Mouse (Mus musculus) heart, adult 11 months (tissue): ENCODE results near the gene Taok1.
A peak's percentile ranks its signal among the peaks of the same experiment; 100 is the strongest.
"Not testable (repeated sequence)": the region's sequence is repeated elsewhere in the genome, so short reads cannot be mapped to it uniquely, and the experiment has no call there.

Experiments
- DNase-seq: peaks from one replicate; pipeline ENCODE4 v3.0.0; 2022

Taok1 gene

DNA sequence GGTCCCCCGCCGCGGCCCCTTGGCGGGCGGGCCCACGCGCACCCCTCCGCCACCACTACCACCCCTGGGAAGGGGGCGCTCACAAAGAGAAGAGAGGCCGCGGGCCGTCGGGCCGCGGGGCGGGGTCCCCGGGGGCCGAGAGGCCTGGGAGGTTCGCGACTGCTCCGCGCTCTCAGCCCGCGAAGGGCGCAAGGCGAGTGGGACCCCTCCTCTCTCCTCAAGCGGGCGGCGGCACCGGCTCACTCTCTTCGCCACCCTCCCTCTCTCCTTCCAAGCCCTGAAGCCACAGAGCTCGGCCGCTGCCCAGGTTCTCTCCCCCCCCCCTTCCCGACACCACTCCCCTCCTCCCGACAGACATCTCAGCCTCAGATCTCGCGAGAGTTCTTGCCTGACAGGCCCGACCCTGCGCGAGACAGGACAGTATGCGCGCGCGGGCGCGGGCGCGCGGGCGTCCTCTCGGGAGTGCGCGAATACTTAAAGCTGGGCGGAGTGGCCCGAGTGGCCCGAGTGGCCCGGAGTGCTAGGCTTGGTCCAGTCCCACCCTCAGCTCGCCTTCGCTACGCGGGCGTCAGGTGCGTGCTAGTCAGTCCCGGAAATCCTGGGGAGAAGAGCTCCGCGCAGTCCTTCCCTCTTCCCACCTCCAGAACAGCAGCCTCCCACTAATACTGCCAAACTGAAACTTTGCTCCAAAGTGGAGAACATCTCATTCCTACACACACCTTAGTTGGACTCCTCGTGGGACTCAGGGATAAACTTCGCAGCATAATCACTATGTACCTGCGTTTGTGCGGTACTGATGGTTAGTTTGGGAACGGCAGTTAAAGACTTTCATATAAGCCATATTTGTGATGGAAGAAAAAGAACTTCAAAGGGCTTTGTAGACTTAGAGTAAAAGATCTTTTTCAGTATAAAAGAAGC lies at the start of gene Taok1:
Gene Taok1 (minus strand): TSS at position 278 of the 918 bp plus-strand sequence.
- peak; percentile 100 for DNase-seq

GRCm38 (mm10) chr11:77653406-77654190 lies 46.0 kb upstream of the Taok1 start:
- DNase-seq = not testable (repeated sequence)

- DNase-seq = no peak
Measured at GRCm38 (mm10) chr11:77652484-77652883, 44.9 kb upstream of the Taok1 start.

- no peak for DNase-seq
Measured at GRCm38 (mm10) chr11:77648878-77649277, 41.3 kb upstream of the Taok1 start.

DNA sequence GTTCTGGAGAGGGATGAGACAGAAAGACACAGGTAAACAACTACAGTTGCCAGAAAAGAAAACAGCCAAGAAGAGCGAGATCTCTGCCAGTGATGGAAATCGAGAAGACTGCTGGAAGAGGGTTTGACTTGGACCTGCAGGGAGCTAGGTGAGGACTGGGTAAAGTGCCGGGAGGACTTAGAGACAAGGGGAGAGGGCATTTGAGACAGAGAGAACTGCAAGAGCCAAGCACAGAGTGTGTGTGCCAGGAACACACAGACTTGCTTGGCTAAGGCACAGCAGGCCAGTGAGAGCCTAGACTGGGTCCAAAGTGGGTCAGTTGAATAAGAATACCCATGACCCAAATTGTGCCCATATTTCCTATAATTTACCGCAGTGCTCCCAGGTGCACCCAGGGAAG lies 37.9 kb upstream of the Taok1 start:
- DNase-seq = peak; percentile 90

- no peak for DNase-seq
Measured at GRCm38 (mm10) chr11:77641390-77641789, 33.8 kb upstream of the Taok1 start.

GRCm38 (mm10) chr11:77630257-77630670 lies 22.6 kb upstream of the Taok1 start:
- DNase-seq = peak; percentile 95

GRCm38 (mm10) chr11:77629476-77629875 lies 21.9 kb upstream of the Taok1 start:
- no peak for DNase-seq

DNA sequence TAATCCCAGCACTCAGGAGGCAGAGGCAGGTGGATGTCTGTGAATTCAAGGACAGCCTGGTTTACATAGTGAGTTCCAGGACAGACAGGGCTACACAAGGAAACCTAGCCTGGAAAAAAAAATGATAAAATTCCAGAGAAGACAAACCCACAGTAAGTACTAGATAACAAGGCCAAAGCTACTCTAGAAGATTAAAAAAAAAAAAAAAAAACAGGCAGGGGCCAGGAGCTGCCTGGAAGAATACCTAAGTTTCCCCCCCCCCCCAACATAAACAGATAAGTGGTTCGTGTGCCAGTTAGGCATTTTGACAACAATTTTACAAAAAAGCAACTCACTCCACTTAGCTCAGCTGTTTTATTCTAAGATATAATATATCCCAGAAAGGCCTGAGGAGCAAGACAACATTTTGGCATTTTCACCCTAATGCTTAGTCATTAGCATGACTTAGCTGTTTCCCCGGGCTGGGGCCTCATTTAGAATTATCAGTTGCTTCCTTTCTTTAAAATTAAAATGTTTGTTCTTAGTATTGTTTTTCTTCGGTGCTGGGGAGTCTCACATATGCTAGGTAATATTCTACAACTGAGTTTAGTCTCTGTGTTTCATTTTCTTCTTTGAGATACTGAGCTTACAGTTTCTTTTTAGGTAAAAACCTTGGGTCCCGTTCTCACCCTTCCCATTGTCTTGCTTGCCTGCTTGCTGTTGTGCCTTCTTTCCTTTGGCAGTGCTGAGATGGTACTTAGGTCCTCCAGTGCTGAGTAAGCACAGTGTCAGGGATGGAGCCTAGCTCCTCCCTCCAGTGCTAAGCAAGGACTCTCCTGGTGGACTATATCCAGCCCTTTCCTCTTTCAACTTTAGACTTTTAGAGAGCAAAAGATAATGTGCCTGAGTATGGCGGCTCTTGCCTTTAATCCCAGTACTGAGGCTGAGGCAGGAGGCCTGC lies 19.3 kb upstream of the Taok1 start:
- DNase-seq = peak; percentile 2

DNA sequence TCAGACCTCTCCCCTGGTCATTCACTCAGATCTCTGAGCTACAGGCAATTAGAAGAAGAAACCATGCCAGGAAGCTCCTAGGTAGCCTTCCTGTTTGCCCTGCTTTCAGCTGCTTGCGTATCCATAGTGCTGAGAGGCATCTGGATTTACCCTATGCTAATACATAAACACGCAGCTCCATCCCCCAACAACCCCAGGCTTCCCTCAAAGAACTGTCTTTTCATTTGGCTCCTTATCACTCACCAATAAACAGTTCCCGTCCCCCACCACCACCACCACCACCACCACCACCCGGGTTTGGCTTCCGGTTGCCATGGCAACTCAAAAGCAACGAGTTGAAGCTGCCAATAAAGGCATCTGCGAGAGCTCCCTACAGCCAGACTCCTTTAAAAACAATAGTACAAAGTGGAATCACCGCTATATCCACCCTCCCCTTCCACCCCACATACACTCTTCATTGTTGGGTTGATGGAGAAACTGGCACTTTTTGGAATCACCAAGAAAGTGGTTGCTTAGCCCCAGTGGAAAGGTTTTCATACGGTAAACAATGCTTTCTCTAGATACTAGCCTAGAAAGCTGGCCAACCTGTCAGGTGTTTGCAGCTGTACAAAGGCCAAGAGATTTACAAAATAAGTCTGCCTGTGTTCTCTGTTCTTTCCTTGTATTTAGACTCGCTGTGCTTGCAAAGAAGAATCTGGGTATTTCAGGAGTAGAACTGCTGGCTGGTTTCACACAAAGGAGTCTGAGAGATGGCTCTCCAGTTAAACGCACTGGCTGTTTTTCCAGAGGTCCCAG lies 17.6 kb upstream of the Taok1 start:
- DNase-seq = peak; percentile 94

GRCm38 (mm10) chr11:77624441-77625060 lies 16.9 kb upstream of the Taok1 start:
- peak; percentile 97 for DNase-seq

DNA sequence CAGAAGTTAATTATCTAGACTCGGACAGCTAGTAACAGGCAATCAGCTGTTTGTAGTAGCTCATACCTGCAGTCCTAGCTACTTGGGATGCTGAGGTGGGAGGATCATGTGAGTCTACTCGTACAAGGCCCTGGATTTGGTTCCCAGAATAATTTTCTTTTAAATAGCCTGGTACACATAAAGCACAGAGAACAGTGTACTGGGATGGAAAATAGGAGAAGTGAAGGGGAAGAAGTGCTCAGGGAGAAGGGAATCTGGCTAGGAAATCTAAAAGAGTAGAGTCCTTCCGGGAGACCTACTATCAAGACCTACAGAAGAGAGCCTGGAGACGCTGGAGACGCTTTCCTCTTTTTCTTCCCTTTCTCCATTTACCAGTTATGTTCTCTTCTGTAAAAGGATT lies 16.4 kb upstream of the Taok1 start:
- DNase-seq = no peak

- peak; percentile 80 for DNase-seq
Measured at GRCm38 (mm10) chr11:77621902-77622535, 14.4 kb upstream of the Taok1 start.

DNA sequence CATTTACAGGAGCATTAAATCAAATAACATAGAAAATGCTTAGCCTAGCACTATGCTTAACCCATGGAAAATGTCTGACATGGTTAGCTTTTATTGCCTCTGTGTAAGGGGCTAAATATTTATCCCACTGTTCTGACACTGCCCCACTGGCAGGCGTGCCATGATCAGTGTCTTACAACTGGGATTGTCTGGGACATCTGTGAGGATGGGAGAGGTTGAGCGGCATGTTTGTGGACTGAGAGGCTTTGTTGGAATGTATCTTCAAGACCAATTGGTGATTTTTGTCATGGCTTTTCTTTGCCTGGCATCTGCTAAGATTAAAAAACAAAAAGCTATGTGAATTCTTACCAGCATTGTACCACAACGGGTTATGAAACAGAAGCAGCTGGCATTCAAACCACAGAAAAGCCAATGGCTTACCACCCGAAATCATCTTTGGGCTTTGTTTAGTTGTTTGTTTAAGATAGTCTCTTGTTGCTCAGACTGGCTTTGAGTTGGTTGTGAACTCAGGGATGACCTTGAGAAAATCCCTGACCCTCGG lies 7.5 kb upstream of the Taok1 start:
- peak; percentile 56 for DNase-seq

DNA sequence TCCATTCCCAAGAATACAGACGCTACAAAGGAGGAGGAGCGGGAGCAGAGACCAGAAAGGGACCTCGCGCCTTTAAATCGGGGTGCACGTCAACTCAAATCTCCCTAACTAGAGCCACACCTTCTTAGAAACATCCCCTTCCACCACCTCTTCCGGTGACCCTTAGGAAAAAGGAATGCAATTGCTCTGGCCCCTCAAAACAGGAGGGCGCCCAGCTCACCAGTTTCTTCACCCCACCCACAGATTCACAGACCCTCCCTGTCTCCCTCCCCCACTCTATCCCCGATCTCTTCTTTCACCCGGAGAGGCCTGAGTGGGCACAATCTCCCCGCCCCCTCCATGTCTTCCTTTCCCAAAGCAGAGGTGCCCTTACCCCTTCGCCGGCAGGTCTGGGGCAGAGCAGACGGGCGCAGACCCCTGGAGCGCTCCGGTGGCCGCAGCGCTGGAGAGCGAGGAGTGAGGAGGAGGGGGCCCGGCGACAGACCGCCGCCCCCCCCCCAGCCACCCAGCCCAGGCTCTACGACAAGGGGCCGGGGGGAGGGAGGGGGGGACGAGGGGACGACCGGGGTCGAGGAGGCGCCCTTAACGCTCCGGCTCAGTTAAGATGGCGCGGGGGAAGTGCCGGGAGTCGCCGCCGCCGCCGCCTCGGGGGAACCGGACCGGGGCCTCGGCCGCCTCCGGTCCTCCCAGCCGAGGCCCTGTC lies 629 bp downstream of the Taok1 start:
- DNase-seq = peak; percentile 98

DNA sequence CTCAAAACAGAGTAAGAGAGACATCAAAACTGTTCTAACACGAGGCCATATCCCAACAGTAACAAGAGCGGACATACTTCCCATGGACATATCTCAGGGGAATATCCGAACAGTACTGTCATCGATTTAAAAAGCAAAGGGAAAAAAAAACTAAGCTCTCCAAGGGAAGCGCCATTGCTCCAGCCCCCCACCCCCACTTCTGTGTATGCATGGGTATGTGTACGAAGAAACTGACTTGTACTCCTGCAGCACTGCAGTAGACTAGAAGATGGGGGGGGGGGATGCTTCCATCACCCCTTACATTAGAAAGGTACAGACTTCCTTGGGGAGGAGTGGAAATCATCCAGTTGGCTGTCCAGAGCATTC lies 1.2 kb downstream of the Taok1 start:
- no peak for DNase-seq

GRCm38 (mm10) chr11:77597266-77597665 lies 10.3 kb downstream of the Taok1 start:
- DNase-seq = no peak

DNA sequence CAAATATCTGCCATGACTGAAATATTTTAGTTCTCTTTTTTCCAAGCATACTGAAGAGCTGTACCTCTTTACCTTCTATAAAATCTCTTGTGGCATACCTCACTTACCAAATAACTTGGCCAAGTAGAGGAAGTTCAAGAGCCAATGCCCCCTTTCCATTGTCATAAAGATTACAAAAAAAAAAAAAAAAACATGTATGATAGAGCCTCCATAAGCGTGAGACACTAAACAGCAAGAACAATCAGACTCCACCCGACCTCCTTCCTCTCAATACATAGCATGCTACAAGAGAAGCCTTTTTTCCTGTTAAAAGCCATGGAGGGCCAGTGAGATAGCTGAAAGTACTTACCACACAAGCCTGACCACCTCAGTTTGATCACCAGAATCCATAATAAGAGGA lies 16.2 kb downstream of the Taok1 start:
- no peak for DNase-seq

- DNase-seq = no peak
Measured at GRCm38 (mm10) chr11:77590801-77591200, 16.8 kb downstream of the Taok1 start.

GRCm38 (mm10) chr11:77585201-77585600 lies 22.4 kb downstream of the Taok1 start:
- no peak for DNase-seq
